Mouse (Mus musculus) layer of hippocampus, adult 2 months (tissue): ENCODE data around the gene Cyp4v3. TPM values are rescaled to one million over a fixed set of nuclear protein-coding genes. Genes with fewer than 3 reads are reported as not detected.
"Not testable (repeated sequence)": the region's sequence is repeated elsewhere in the genome, so short reads cannot be mapped to it uniquely, and the experiment has no call there.

Experiments
- DNase-seq, 2 experiments: peaks; one replicate each; pipeline ENCODE4 v3.0.0; 2022; ENCODE audit warnings: low spot score in 2 of 2
- H3K27ac ChIP-seq: fragments of 200-600 bp; 2 replicates; pipeline ENCODE4 v1.8.1; 2022
- H3K4me3 ChIP-seq: fragments of 200-600 bp; 2 replicates; pipeline ENCODE4 v1.8.1; 2022; ENCODE audit warnings: mild to moderate bottlenecking
- CTCF ChIP-seq: fragments of 200-600 bp; conservative IDR thresholded peaks from 2 replicates; pipeline ENCODE4 v1.8.1; 2022; ENCODE audit warnings: antibody characterized with exemption, mild to moderate bottlenecking, moderate library complexity
- total RNA-seq, 2 experiments: library from RNA; stranded (reverse); gene quantifications; 2 replicates each; pipeline ENCODE4 v1.2.3; 2021

Gene Cyp4v3
- total RNA-seq, 2 experiments from 2014 or later = 6.7 to 8.3 TPM

DNA sequence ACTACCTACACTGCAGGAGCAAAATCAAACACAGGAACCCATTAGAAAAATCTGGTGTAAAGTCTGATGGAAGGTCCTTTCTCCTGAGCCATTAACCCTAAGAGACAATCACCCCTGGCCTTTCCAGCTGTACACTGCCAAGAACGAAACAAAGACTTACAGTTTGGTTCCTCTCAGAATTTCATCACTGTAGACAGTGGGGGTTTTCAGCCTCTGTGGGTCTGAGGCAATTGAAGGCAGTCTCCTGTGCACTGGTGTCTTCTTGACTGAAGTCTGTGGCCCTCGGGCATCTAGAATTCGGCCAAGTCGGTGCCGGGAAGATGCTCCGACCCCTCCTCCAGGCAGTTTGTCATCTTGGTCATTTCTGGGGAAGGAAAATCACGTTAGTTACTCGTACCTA is 11.3 kb upstream of the Cyp4v3 start:
- H3K27ac ChIP-seq = no peak overlapping the region
- no peak overlapping the region for H3K4me3 ChIP-seq
- no peak for DNase-seq
- TF ChIP-seq CTCF = no peak

GRCm38 (mm10) chr8:45341630-45342628 is 8.9 kb upstream of the Cyp4v3 start:
- H3K4me3 ChIP-seq = no peak overlapping the region
- no peak for TF ChIP-seq CTCF
- H3K27ac ChIP-seq = no peak overlapping the region
- DNase-seq = no peak

DNA sequence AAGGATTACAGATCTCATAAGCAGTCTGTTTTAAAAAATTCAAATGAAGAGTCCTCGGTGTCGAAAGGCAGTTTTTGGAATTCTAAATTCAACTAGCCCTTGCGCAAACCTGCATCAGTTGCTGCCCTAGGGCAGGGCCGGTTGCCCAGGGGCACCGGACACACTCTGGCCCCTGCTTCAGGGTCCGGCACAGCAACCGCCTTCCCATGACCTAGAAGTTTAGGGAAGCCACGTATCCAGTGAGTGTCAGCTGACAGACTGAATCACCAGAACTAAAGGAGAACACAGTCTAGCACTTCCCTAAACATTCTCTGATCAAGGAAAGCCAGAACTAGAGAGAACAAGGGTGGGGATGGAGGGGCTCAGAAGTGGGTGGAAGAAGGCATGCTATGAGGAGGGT is 477 bp upstream of the Cyp4v3 start:
- Histone ChIP-seq H3K4me3 (peak overlapping the region; percentile 82), H3K27ac (peak overlapping the region; percentile 69)
- TF ChIP-seq CTCF = no peak
- no peak for DNase-seq

DNA sequence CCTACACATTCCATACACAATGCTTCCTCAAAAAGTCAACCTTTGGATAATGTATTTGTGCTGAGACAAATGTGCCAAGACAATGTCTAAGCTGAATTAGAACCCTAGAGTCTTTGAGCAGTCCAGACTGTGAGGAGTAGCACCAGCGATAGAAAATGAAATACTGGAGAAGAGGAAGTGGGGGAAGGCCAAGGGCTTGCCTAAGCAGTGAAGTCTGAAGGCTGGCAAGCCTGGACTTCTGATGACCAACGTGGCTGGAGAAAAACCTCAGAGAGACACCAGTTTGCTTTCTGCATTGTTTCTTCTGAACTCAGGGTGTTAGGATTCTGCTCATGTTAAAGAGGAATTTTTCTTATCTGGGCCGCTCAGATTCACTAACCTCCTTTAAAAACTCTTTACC is 2.2 kb downstream of the Cyp4v3 start:
- Histone ChIP-seq H3K4me3 (no peak overlapping the region), H3K27ac (no peak overlapping the region)
- no peak for TF ChIP-seq CTCF
- no peak for DNase-seq

DNA sequence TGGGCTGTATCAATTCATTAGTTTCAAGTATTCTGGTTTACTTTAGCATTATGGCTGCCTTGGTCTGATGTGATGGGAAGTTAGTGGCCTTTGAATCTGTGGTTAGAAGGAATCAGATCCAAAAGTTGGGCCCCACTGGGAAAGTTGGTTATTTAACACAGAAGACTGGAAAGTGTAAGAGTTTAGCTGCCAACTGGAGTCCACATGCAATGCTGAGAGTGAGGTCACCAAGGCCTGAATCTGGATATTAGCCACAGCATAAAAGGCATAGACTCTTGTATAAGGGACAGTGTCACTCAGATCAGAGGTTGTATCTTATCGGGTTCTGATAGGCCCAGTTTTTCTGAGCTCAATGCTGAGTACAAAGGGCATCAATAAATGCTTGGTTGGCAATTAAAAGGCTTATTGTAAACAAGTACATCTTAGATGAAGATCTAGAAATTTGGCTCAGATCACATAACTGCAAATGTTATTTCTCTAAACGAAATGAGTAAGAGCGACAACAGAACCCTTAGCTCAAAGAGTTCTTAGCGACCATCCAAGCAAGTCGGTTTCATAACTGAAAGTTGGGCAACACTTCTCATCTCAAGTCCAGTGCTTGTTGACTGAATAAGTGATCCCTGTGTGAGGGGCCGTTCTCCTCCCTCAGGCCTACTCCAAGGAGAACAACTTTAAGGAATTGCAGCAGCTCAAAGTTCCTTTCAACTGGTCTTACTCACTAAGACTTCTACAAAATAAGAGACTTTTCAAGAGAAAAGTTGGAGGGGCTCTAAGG is 3.6 kb downstream of the Cyp4v3 start:
- H3K4me3 ChIP-seq = no peak overlapping the region
- no peak overlapping the region for H3K27ac ChIP-seq
- no peak for TF ChIP-seq CTCF
- no peak for DNase-seq

GRCm38 (mm10) chr8:45327076-45327475 is 5.9 kb downstream of the Cyp4v3 start:
- H3K27ac ChIP-seq, DNase-seq, H3K4me3 ChIP-seq: not testable (repeated sequence)

- Histone ChIP-seq H3K27ac (no peak overlapping the region), H3K4me3 (no peak overlapping the region)
- TF ChIP-seq CTCF = no peak
- no peak for DNase-seq
Observed at GRCm38 (mm10) chr8:45324151-45324550, 8.9 kb downstream of the Cyp4v3 start.

DNA sequence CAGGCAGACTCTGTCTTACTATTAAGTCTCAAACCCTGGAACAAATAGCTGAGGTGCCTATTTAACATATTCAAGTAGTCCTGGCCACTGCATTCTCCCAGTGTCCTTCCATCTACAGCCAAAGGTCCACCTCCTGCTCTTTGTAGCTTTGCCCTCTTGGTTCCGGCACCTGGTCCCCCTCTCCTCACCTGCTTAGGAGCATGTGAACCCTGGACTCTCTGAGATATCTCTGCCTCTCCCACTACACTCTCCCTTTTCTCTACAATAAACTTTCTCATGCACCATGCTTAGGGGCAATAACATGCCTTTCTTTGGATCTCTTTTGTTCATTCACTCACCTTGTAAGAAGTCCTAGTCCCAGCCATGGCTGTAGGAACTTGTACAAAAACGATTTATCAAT is 11.7 kb downstream of the Cyp4v3 start:
- DNase-seq = no peak
- Histone ChIP-seq H3K27ac (no peak overlapping the region), H3K4me3 (no peak overlapping the region)
- no peak for TF ChIP-seq CTCF

DNA sequence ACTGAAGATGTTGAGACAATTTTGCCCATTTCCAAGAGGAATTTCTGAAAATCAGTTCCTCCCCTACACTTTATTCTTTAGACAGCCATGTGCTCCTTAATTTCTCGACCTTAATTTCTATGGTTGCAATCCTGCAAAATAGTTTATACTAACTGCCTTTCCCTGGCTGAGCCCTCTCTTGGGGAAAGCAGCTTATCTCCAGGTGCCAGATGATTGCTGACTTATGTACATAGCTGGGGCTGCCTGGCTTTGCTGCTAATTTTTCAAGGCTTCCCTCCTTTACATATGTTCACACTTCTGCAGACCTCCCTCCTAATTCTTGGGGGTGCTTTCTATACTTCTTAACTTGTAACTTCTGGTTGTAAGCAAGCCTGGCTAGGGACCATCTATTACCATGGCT is 12.1 kb downstream of the Cyp4v3 start:
- Histone ChIP-seq H3K4me3 (no peak overlapping the region), H3K27ac (no peak overlapping the region)
- no peak for TF ChIP-seq CTCF
- DNase-seq = no peak

DNA sequence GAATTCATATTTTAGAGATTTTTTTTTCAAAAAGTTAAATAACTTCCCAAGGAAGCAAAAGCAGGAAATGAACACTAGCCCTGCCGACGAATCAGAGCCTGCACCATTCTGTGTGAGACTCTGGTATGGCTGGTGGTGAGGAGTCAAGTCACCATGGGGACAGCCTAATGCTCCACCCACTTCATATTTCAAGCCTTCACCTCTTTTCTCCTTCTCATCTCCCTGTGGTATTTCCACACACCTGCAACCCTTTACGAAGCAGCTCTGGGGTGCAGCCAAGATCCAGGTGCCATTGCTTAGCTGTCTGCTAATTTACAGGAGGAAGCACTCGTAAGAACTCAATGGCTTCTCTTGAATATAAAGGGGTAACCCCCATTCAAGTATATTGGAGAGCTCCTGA is 22.0 kb downstream of the Cyp4v3 start:
- Histone ChIP-seq H3K27ac (no peak overlapping the region), H3K4me3 (no peak overlapping the region)
- no peak for TF ChIP-seq CTCF
- no peak for DNase-seq

- TF ChIP-seq CTCF = no peak
- H3K4me3 ChIP-seq = no peak within 1 kb of the TSS
- DNase-seq = no peak
- H3K27ac ChIP-seq = no peak within 1 kb of the TSS
Observed at GRCm38 (mm10) chr8:45308366-45308765, 24.6 kb downstream of the Cyp4v3 start, which contains the start of gene Gm45753. TSS of gene Gm45753 (minus strand) at chr8:45308466.

DNA sequence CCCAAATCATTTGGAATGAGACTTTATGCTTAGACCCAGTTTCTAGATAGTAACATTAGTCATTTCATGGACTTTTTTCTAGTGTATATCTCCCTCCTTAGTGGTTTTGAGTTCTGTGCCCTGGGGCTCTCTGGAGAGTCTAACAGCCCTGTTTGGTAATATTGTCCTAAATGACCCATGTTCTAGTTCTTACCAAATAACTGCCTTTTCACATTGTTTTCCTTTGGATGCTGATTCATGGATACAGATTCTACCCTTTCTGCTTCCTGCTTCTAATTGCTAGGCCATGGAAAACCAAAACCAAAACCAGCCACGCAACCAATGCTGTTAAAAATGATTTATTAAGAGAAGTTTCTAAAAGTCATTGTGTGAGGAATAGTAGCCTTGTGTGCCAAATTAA is 27.5 kb downstream of the Cyp4v3 start:
- TF ChIP-seq CTCF = no peak
- H3K27ac ChIP-seq = no peak overlapping the region

DNA sequence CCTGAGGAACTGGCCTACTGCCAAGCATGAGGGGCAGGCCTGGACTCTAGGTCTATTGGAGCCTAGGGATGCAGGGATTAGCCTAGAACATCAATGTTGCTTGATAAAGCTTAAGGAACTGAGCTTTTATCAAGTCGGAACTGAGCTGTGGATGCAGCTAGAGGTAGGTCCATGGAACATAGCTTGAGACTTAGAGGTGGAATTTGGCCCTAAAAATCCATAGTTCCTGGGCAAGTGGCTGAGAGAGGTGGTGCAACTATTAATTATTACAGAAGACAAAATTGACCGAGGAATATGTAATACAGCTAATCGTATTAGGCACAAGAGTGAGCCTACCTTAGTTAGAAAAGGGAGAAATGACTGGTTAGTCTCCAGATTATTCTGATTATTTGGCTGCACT is 28.7 kb downstream of the Cyp4v3 start:
- no peak for TF ChIP-seq CTCF
- no peak for DNase-seq
- H3K27ac ChIP-seq = no peak overlapping the region
- H3K4me3 ChIP-seq = no peak overlapping the region

More for the DNA sequence above, 27.5 kb downstream of the Cyp4v3 start:
- H3K4me3 ChIP-seq = no peak overlapping the region
- DNase-seq = no peak

GRCm38 (mm10) chr8:45302390-45302789 is 30.6 kb downstream of the Cyp4v3 start:
- Histone ChIP-seq H3K27ac (no peak overlapping the region), H3K4me3 (no peak overlapping the region)
- TF ChIP-seq CTCF = peak; percentile 22; the same call in 1 of the 2 replicates
- DNase-seq = no peak
